Mouse (Mus musculus) G1E (cell line): ENCODE measurements around the gene Fam111a. TPM values are rescaled to one million over a fixed set of nuclear protein-coding genes. Genes with fewer than 3 reads are reported as not detected.

ENCODE experiments used
- ATAC-seq: 2 replicates; pipeline ENCODE4 v1.8.0; 2016; ENCODE audit warnings: mild to moderate bottlenecking; ENCODE audit not compliant: insufficient number of reproducible peaks, poor library complexity, low FRiP score, severe bottlenecking; ENCODE audit errors: extremely low read depth
- DNase-seq: peaks from one replicate; pipeline ENCODE4 v3.0.0; 2012; ENCODE audit warnings: low spot score
- H3K27me3 ChIP-seq: 2 replicates; pipeline ENCODE4 v1.6.1; 2012; ENCODE audit warnings: mild to moderate bottlenecking, low read length, inconsistent platforms; ENCODE audit not compliant: insufficient read depth
- H3K36me3 ChIP-seq: replicated peaks from 2 replicates; pipeline ENCODE3; 2012; ENCODE audit warnings: mild to moderate bottlenecking, inconsistent platforms
- H3K4me1 ChIP-seq: 2 replicates; pipeline ENCODE4 v1.6.1; 2012; ENCODE audit warnings: low read depth, low read length, inconsistent platforms, mixed read lengths; ENCODE audit not compliant: insufficient read depth
- H3K4me3 ChIP-seq: 2 replicates; pipeline ENCODE4 v1.5.1; 2012; ENCODE audit warnings: low read depth, mild to moderate bottlenecking, inconsistent platforms, low read length, moderate library complexity, mixed read lengths
- H3K9me3 ChIP-seq: replicated peaks from 2 replicates; pipeline ENCODE4 v1.6.1; 2012; ENCODE audit warnings: inconsistent platforms
- CTCF ChIP-seq: IDR thresholded peaks from 2 replicates; pipeline ENCODE4 v1.5.1; 2012; ENCODE audit warnings: low read depth, low read length, inconsistent platforms, mixed read lengths
- GATA1 ChIP-seq: IDR thresholded peaks from 2 replicates; pipeline ENCODE4 v1.6.1; 2012; ENCODE audit warnings: borderline replicate concordance, low read length, inconsistent platforms, mixed read lengths
- GATA2 ChIP-seq: IDR thresholded peaks from 2 replicates; pipeline ENCODE4 v1.6.1; 2012; ENCODE audit warnings: low read depth, low read length, inconsistent platforms, borderline replicate concordance
- POLR2AphosphoS5 ChIP-seq: IDR thresholded peaks from 2 replicates; pipeline ENCODE4 v1.6.1; 2012; ENCODE audit warnings: low read depth, low read length, inconsistent platforms; ENCODE audit not compliant: insufficient replicate concordance
- TAL1 ChIP-seq: conservative IDR thresholded peaks from 2 replicates; pipeline ENCODE4 v1.6.1; 2012; ENCODE audit warnings: low read depth, low read length, inconsistent platforms, mixed read lengths
- polyA plus RNA-seq: library from polyadenylated mRNA; stranded (reverse); fragments of >175 nt; gene quantifications from 2 replicates; pipeline ENCODE4 v1.2.3, GENCODE M21; 2012
- total RNA-seq, 2 experiments: library from RNA; stranded (forward) in 1 of 2; stranded (reverse) in 1 of 2; fragments of 200-1000 nt in 1 of 2; fragments of >200 nt in 1 of 2; fragmentation: Nextera tagmentation in 1 of 2; gene quantifications; 2 replicates each; pipeline ENCODE4 v1.2.3; 2014 to 2017

Fam111a gene
- total and polyA plus RNA-seq, 3 experiments, result 0.02 to 45.3 (median 1.9) TPM

- H3K9me3 ChIP-seq, result no peaks in the 10 kb centered on the region
- no peak overlapping the region for H3K4me3 ChIP-seq
- ATAC-seq (no peak), DNase-seq (no peak)
- H3K4me1 ChIP-seq, result no peaks in the 10 kb centered on the region
- TF ChIP-seq CTCF (no peak), GATA1 (no peak), POLR2AphosphoS5 (no peak), GATA2 (no peak), TAL1 (no peak)
- no peaks in the 10 kb centered on the region for H3K36me3 ChIP-seq
- H3K27me3 ChIP-seq, result 0 out of 2 replicates have a peak, but pooled peaks cover 6% of the 10 kb centered on the region
Measured at GRCm38 (mm10) chr19:12585310-12585709, 39.8 kb downstream of the Fam111a start.

GRCm38 (mm10) chr19:12591908-12592307 is 46.4 kb downstream of the Fam111a start:
- Histone ChIP-seq H3K4me1 (peaks cover 6% of the 10 kb centered on the region; the same call in 1 of the 2 replicates), H3K9me3 (no peaks in the 10 kb centered on the region), H3K36me3 (no peaks in the 10 kb centered on the region), H3K4me3 (no peak overlapping the region), H3K27me3 (peaks cover 5% of the 10 kb centered on the region; the same call in 1 of the 2 replicates)
- TF ChIP-seq POLR2AphosphoS5, result no peak
- TF ChIP-seq GATA2, result no peak
- 0 out of 2 replicates have a peak, but pooled peaks have one; percentile 12 for TF ChIP-seq CTCF
- TF ChIP-seq GATA1, result no peak
- DNase-seq (no peak), ATAC-seq (no peak; the same call in 1 of the 2 replicates)

- no peaks in the 10 kb centered on the region for H3K36me3 ChIP-seq
- no peak for TF ChIP-seq CTCF
- TF ChIP-seq GATA2, result no peak
- no peak for TF ChIP-seq TAL1
- no peak for TF ChIP-seq POLR2AphosphoS5
- TF ChIP-seq GATA1, result no peak
- no peak for DNase-seq
- H3K4me3 ChIP-seq, result no peak overlapping the region
- peaks cover 6% of the 10 kb centered on the region; the same call in 1 of the 2 replicates for H3K4me1 ChIP-seq
- peaks cover 5% of the 10 kb centered on the region; the same call in 1 of the 2 replicates for H3K27me3 ChIP-seq
- no peak for ATAC-seq
- H3K9me3 ChIP-seq, result no peaks in the 10 kb centered on the region
Measured at GRCm38 (mm10) chr19:12595135-12595529, 49.6 kb downstream of the Fam111a start.

- peaks cover 6% of the 10 kb centered on the region; the same call in 1 of the 2 replicates for H3K4me1 ChIP-seq
- no peaks in the 10 kb centered on the region for H3K9me3 ChIP-seq
- H3K27me3 ChIP-seq, result peaks cover 5% of the 10 kb centered on the region; the same call in 1 of the 2 replicates
- no peak overlapping the region; the same call in 1 of the 2 replicates for H3K4me3 ChIP-seq
- no peaks in the 10 kb centered on the region for H3K36me3 ChIP-seq
- ATAC-seq, result no peak
- TF ChIP-seq POLR2AphosphoS5 (no peak), GATA2 (no peak), GATA1 (no peak), TAL1 (no peak), CTCF (no peak)
- no peak for DNase-seq
Measured at GRCm38 (mm10) chr19:12595530-12596289, 50.2 kb downstream of the Fam111a start.

GRCm38 (mm10) chr19:12596290-12597072 is 50.9 kb downstream of the Fam111a start:
- TF ChIP-seq TAL1 (no peak), POLR2AphosphoS5 (no peak), CTCF (no peak), GATA2 (no peak), GATA1 (no peak)
- Histone ChIP-seq H3K4me1 (peaks cover 6% of the 10 kb centered on the region; the same call in 1 of the 2 replicates), H3K4me3 (no peak overlapping the region), H3K27me3 (peaks cover 5% of the 10 kb centered on the region; the same call in 1 of the 2 replicates), H3K9me3 (no peaks in the 10 kb centered on the region), H3K36me3 (no peaks in the 10 kb centered on the region)
- DNase-seq (no peak), ATAC-seq (no peak)

- H3K4me3 ChIP-seq, result no peak overlapping the region
- peaks cover 6% of the 10 kb centered on the region; the same call in 1 of the 2 replicates for H3K4me1 ChIP-seq
- ATAC-seq (no peak), DNase-seq (no peak)
- no peaks in the 10 kb centered on the region for H3K36me3 ChIP-seq
- no peaks in the 10 kb centered on the region for H3K9me3 ChIP-seq
- TF ChIP-seq GATA1, result no peak
- no peak for TF ChIP-seq POLR2AphosphoS5
- no peak for TF ChIP-seq TAL1
- TF ChIP-seq GATA2, result no peak
- TF ChIP-seq CTCF, result no peak
- H3K27me3 ChIP-seq, result peaks cover 5% of the 10 kb centered on the region; the same call in 1 of the 2 replicates
Measured at GRCm38 (mm10) chr19:12597073-12597405, 51.5 kb downstream of the Fam111a start.
